Comparison of ENCODE assay signal across 21 mouse cellular contexts in genomic region chr5:72920416-72920815, GRCm38 (mm10). TPM values are rescaled to one million over a fixed set of nuclear protein-coding genes. Genes with fewer than 3 reads are reported as not detected.
"Had no signal": no experiment of that assay in that cellular context is flagged by ENCODE, and none has a peak within 500 bp of the region (broad histone marks: within the 10 kb centered on the region; RNA-seq: fewer than 3 reads in every experiment).

No protein-coding gene starts in this region.

- H3K9me3 ChIP-seq: lung, embryonic 15.5 days; megakaryocyte, embryonic 14.5 days; midbrain, embryonic 13.5 days; midbrain, embryonic 15.5 days; neural tube, embryonic 12.5 days; stomach, embryonic 15.5 days had no signal

- H3K4me3 ChIP-seq: lung, embryonic 15.5 days; midbrain, embryonic 13.5 days; midbrain, embryonic 15.5 days; neural tube, embryonic 12.5 days; stomach, embryonic 15.5 days had no signal

- ATAC-seq: lung, postnatal 0 days; midbrain, embryonic 13.5 days; midbrain, embryonic 15.5 days had no signal

- DNase-seq: lung, adult 2 months; lung, postnatal 14 days; lung, postnatal 36 days; right cerebral cortex, postnatal 14 days; thymus, adult 2 months; thymus, postnatal 36 days had no signal

- H3K36me3 ChIP-seq: lung, embryonic 15.5 days; midbrain, embryonic 13.5 days; midbrain, embryonic 15.5 days; neural tube, embryonic 12.5 days; stomach, embryonic 15.5 days had no signal

- H3K27ac ChIP-seq: lung, embryonic 15.5 days; macrophage; midbrain, embryonic 13.5 days; midbrain, embryonic 15.5 days; neural tube, embryonic 12.5 days; stomach, embryonic 15.5 days; stomach, postnatal 0 days had no signal

- H3K27me3 ChIP-seq: lung, embryonic 15.5 days; megakaryocyte, embryonic 14.5 days; midbrain, embryonic 13.5 days; midbrain, embryonic 15.5 days; neural tube, embryonic 12.5 days; stomach, embryonic 15.5 days had no signal

- H3K4me2 ChIP-seq: lung, embryonic 15.5 days; midbrain, embryonic 11.5 days; midbrain, embryonic 13.5 days; midbrain, embryonic 15.5 days; neural tube, embryonic 12.5 days; stomach, embryonic 15.5 days had no signal

- H3K9ac ChIP-seq: lung, embryonic 15.5 days; midbrain, embryonic 13.5 days; midbrain, embryonic 15.5 days; neural tube, embryonic 12.5 days; stomach, embryonic 15.5 days had no signal

RNA-seq across cellular contexts. Expression of gene Gm10135, which starts 54.1 kb away (rescaled TPM):
- total RNA-seq: midbrain, postnatal 0 days; monocyte, adult 5-6 weeks had no signal
- polyA plus RNA-seq: lung, adult 2 months; lung, embryonic 15.5 days; lung, postnatal 0 days; macrophage; midbrain, embryonic 11.5 days; midbrain, embryonic 13.5 days; midbrain, embryonic 15.5 days; midbrain, postnatal 0 days; neural tube, embryonic 12.5 days; neural tube, embryonic 14.5 days; spleen, adult 2 months; stomach, embryonic 15.5 days; stomach, postnatal 0 days; testis, adult 2 months; thymus, adult 2 months had no signal
